ENCODE assay signal across 10 mouse cellular contexts in genomic region chr6:115701302-115701701, GRCm38 (mm10). TPM values are rescaled to one million over a fixed set of nuclear protein-coding genes. Genes with fewer than 3 reads are reported as not detected.
DNase-seq lines count a peak whose midpoint lies in the region; ATAC-seq and TF ChIP-seq lines count a peak whose summit lies in the region.
"Had no signal": no experiment of that assay in that cellular context is flagged by ENCODE, and none has a peak within 500 bp of the region (broad histone marks: within the 10 kb centered on the region; RNA-seq: fewer than 3 reads in every experiment).

No protein-coding gene starts in this region.

- TF ChIP-seq EP300 in heart, adult 2 months (IDR thresholded peaks at IDR 0.05; ENCODE audit: insufficient read depth, low read depth, low read length), result no peak

- DNase-seq in heart, adult 2 months, result no peak
- DNase-seq in heart, postnatal 4 days, result no peak
- peak; percentile 22 for DNase-seq in neural tube, embryonic 10.5 days (ENCODE audit: extremely low spot score, low spot score)
- no peak for DNase-seq in brain, embryonic 14.5 days (ENCODE audit: low read depth)
- DNase-seq in testis, postnatal 14 days (ENCODE audit: low spot score), result peak; percentile 52
- no peak for DNase-seq in Muller cell, postnatal 12 days (ENCODE audit: inconsistent ontology term)
- no peak for DNase-seq in cerebellum, postnatal 25 days
- DNase-seq: cerebellum, adult 9-10 months; heart, postnatal 10 days had no signal

- H3K9ac ChIP-seq in heart, adult 2 months (ENCODE audit: low read depth, low read length), result no peak overlapping the region
- no peak overlapping the region for H3K9ac ChIP-seq in neural tube, embryonic 15.5 days (replicated peaks)

- no peaks in the 10 kb centered on the region for H3K36me3 ChIP-seq in heart, adult 2 months (ENCODE audit: control insufficient read depth, insufficient read depth, low read length)
- H3K36me3 ChIP-seq in neural tube, embryonic 15.5 days, result no peaks in the 10 kb centered on the region

- H3K9me3 ChIP-seq in neural tube, embryonic 15.5 days (replicated peaks), result no peaks in the 10 kb centered on the region

- no peak overlapping the region for H3K27ac ChIP-seq in heart, adult 2 months
- no peak overlapping the region for H3K27ac ChIP-seq in neural tube, embryonic 15.5 days (replicated peaks)

- no peak for TF ChIP-seq POLR2A in heart, adult 2 months (IDR thresholded peaks at IDR 0.05; ENCODE audit: insufficient read depth, low read depth, low read length)
- TF ChIP-seq POLR2A in brain, embryonic 14.5 days (IDR thresholded peaks at IDR 0.05; ENCODE audit: borderline replicate concordance, extremely low read depth, insufficient read depth, insufficient read length, poor library complexity, severe bottlenecking), result no peak

- no peak overlapping the region for H3K4me2 ChIP-seq in neural tube, embryonic 15.5 days

- WGBS in heart, adult 2 months, result 66% methylated on average over 11 of the region's 11 CpGs
- 51% methylated on average over 11 of the region's 11 CpGs for WGBS in neural tube, embryonic 15.5 days

- H3K4me1 ChIP-seq in heart, adult 2 months (ENCODE audit: control insufficient read depth, insufficient read depth, low read length), result peaks cover 2% of the 10 kb centered on the region
- H3K4me1 ChIP-seq in neural tube, embryonic 15.5 days, result no peaks in the 10 kb centered on the region

- no peaks in the 10 kb centered on the region for H3K27me3 ChIP-seq in heart, adult 2 months (ENCODE audit: control insufficient read depth, insufficient read depth, low read length)
- H3K27me3 ChIP-seq in neural tube, embryonic 15.5 days (replicated peaks), result no peaks in the 10 kb centered on the region

- intact Hi-C loops in heart, adult 2 months (cut with DNase I), result no loop called here

- TF ChIP-seq CTCF in heart, adult 2 months (IDR thresholded peaks at IDR 0.05), result peak; percentile 42
- TF ChIP-seq CTCF in brain, embryonic 14.5 days (IDR thresholded peaks at IDR 0.05; ENCODE audit: borderline replicate concordance, extremely low read depth, insufficient read depth, insufficient read length), result peak; percentile 42; the same call in 1 of the 2 replicates

- no peak for ATAC-seq in neural tube, embryonic 15.5 days (ENCODE audit: low FRiP score)

- H3K79me2 ChIP-seq in heart, adult 2 months (replicated peaks; ENCODE audit: control insufficient read depth, insufficient read depth, low read length), result no peaks in the 10 kb centered on the region

- no peak overlapping the region for H3K4me3 ChIP-seq in heart, adult 2 months
- H3K4me3 ChIP-seq in neural tube, embryonic 15.5 days (replicated peaks), result no peak overlapping the region

RNA-seq across cellular contexts. Expression of gene Raf1, which starts 24.9 kb away (rescaled TPM):
- 100 to 1,000 TPM; 103 to 109 TPM for total RNA-seq in heart, adult 2 months (2021)
- 145 and 186 TPM in 2 replicates for polyA plus RNA-seq in heart, adult 2 months (2012; rRNA removed)
- total RNA-seq in heart, postnatal 4 days (2021), result 100 to 1,000 TPM; 128 to 142 TPM
- polyA plus RNA-seq in neural tube, embryonic 15.5 days (2015; fragmentation: Nextera tagmentation; extraction: Ambion mirVana), result 116 and 125 TPM in 2 replicates
- 249 and 289 TPM in 2 replicates for polyA plus RNA-seq in brain, embryonic 14.5 days (2012; rRNA removed)

Comparison
In these comparisons a context has a peak if more than half of its experiments do, and no peak if none do; other contexts are left out.
1. DNase-seq: peak in neural tube, embryonic 10.5 days (single experiment) and testis, postnatal 14 days (single experiment); none in heart, adult 2 months (0 of 2), heart, postnatal 4 days (single experiment), brain, embryonic 14.5 days (single experiment), Muller cell, postnatal 12 days (single experiment) and cerebellum, postnatal 25 days (0 of 2).